Mouse (Mus musculus) central nervous system, embryonic 11.5 days (tissue): ENCODE measurements around the gene Cbx2. TPM values are rescaled to one million over a fixed set of nuclear protein-coding genes. Genes with fewer than 3 reads are reported as not detected.

Experiments used
- polyA plus RNA-seq: library from polyadenylated mRNA; depleted of rRNA; stranded (reverse); fragments of >200 nt; gene quantifications from 2 replicates; pipeline ENCODE4 v1.2.3, GENCODE M21; 2012; rRNA removed

Cbx2 gene
- 55.0 and 68.5 TPM in 2 replicates for polyA plus RNA-seq

DNA sequence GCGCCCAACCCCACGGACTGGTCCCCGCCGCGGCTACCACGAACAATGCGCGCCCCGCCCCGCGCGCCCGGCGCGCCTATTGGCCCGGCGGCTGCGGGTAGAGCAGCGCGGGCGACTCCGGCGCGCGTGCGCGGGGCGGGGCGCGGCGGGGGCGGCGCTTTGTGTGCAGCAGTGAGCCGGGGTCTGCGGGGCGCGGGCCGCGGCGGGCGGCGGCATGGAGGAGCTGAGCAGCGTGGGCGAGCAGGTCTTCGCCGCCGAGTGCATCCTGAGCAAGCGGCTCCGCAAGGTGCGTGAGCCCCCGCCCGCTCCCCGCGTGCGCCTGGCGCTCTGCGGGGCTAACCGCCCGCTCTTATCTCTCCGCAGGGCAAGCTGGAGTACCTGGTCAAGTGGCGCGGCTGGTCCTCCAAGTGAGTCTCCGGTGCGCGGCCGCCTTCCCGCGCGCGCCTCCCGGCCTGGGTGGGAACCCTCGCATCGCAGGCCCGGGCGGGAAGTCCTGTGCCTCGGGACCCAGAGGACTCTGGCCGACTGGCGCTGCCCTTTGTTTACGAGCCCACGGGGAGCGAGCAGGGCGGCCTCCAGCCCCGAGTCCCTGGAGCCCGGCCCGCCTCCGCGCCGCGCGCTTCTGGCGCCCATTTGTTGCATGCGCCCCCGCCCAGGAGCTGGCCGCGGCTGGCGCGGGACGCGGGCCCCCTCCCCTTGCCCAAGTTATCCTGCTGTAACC is at the start of gene Cbx2:
Gene Cbx2, plus strand, starts transcription at position 68 of the 721 bp plus-strand sequence.

GRCm38 (mm10) chr11:118987999-118988398 is 34.8 kb upstream of the Cbx2 start, which contains the start of gene Enpp7:
Gene Enpp7 (plus strand): TSS chr11:118988188.

GRCm38 (mm10) chr11:119040600-119041324 is 18.0 kb downstream of the Cbx2 start, which contains the start of gene Cbx8:
Gene Cbx8 (minus strand): TSS chr11:119040969.

Other genes starting within 250 kb of the Cbx2 start
- 6.8 and 7.0 TPM in 2 replicates for gene Rbfox3, start 111.4 kb upstream of the Cbx2 start, polyA plus RNA-seq
- gene Enpp7, start 34.8 kb upstream of the Cbx2 start, polyA plus RNA-seq = 0.07 TPM in 1 of 2 replicates, not detected in the other
- 6.4 and 7.3 TPM in 2 replicates for gene Cbx8, start 18.0 kb downstream of the Cbx2 start, polyA plus RNA-seq
- gene Cbx4, start 63.3 kb downstream of the Cbx2 start, polyA plus RNA-seq = 14.5 and 17.9 TPM in 2 replicates
- gene Tbc1d16, start 205.5 kb downstream of the Cbx2 start, polyA plus RNA-seq = 36.8 and 38.2 TPM in 2 replicates
- 12.2 and 15.1 TPM in 2 replicates for gene Ccdc40, start 205.6 kb downstream of the Cbx2 start, polyA plus RNA-seq
- 26.6 and 38.0 TPM in 2 replicates for gene Gaa, start 244.9 kb downstream of the Cbx2 start, polyA plus RNA-seq